Mouse (Mus musculus) common myeloid progenitor, adult 5-6 weeks (primary cell): ENCODE results near the gene 3110082J24Rik. TPM values are rescaled to one million over a fixed set of nuclear protein-coding genes. Genes with fewer than 3 reads are reported as not detected.
A peak's percentile ranks its signal among the peaks of the same experiment; 100 is the strongest.
"Not testable (repeated sequence)": the region's sequence is repeated elsewhere in the genome, so short reads cannot be mapped to it uniquely, and the experiment has no call there.

Experiments used
- ATAC-seq: replicated peaks from 2 replicates; pipeline ENCODE4 v1.8.0; 2016; ENCODE audit warnings: low read depth, mild to moderate bottlenecking, moderate TSS enrichment, inconsistent platforms; ENCODE audit not compliant: poor library complexity, severe bottlenecking
- total RNA-seq: library from RNA; stranded (forward); fragments of 200-1000, 187-1606 nt; gene quantifications from 2 replicates; pipeline ENCODE4 v1.2.3, GENCODE M21; 2017

Gene 3110082J24Rik
- total RNA-seq, 1 experiment from 2014 or later = not detected

- no peak for ATAC-seq
Measured at GRCm38 (mm10) chr5:30092701-30093100, 13.2 kb downstream of the 3110082J24Rik start.

GRCm38 (mm10) chr5:30072825-30073821 is 32.8 kb downstream of the 3110082J24Rik start, which contains the start of gene Tyms:
Gene Tyms, minus strand, starts transcription at chr5:30073617.
- peak; percentile 94 for ATAC-seq

- ATAC-seq = no peak
Measured at GRCm38 (mm10) chr5:30072377-30072776, 33.5 kb downstream of the 3110082J24Rik start.

- no peak for ATAC-seq
Measured at GRCm38 (mm10) chr5:30071677-30072076, 34.2 kb downstream of the 3110082J24Rik start.

GRCm38 (mm10) chr5:30067726-30068125 is 38.2 kb downstream of the 3110082J24Rik start:
- ATAC-seq = no peak

GRCm38 (mm10) chr5:30059607-30060006 is 46.3 kb downstream of the 3110082J24Rik start:
- not testable (repeated sequence) for ATAC-seq

GRCm38 (mm10) chr5:30058216-30058731 is 47.6 kb downstream of the 3110082J24Rik start:
- ATAC-seq = no peak

Other genes starting within 250 kb of the 3110082J24Rik start
- 0.19 and 2.3 TPM in 2 replicates for gene Il6, start 93.0 kb downstream of the 3110082J24Rik start, total RNA-seq
- gene Tyms, start 32.5 kb downstream of the 3110082J24Rik start, total RNA-seq = 112 and 152 TPM in 2 replicates
- not detected in 2 replicates for gene Garem2, start 925 bp downstream of the 3110082J24Rik start, total RNA-seq
- 139 and 147 TPM in 2 replicates for gene Hadha, start 49.1 kb upstream of the 3110082J24Rik start, total RNA-seq
- 66.7 and 76.6 TPM in 2 replicates for gene Hadhb, start 49.2 kb upstream of the 3110082J24Rik start, total RNA-seq
- not detected in 2 replicates for gene Adgrf3, start 99.6 kb upstream of the 3110082J24Rik start, total RNA-seq
- 39.6 and 69.2 TPM in 2 replicates for gene Selenoi, start 126.5 kb upstream of the 3110082J24Rik start, total RNA-seq
- not detected in 2 replicates for gene Drc1, start 175.3 kb upstream of the 3110082J24Rik start, total RNA-seq